Mouse (Mus musculus): ENCODE measurements around the gene Gm10320.

The Gm10320 gene

GRCm38 (mm10) chr13:98456398-98456797 is 35.4 kb downstream of the Gm10320 start:
- no peak for DNase-seq

DNA sequence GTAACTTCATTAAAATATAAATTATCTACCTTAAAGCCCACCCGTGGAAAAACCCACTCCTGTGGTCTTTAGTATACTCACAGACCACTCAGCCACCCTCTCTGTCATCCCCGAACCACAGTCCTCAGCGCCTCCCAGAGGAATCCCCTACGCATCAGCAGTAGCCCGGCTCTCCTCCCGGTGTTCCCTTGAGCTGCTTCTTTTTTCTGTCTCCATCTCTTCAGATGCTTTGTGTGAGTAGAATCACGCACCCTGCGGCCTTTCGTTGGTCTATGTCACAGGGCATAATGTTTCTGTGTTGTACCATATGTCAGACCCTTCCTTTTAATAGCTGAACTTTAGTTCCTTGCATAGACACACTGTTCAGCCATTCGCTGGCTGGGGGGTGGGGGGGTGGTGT is 36.2 kb downstream of the Gm10320 start:
- no peak for DNase-seq

DNA sequence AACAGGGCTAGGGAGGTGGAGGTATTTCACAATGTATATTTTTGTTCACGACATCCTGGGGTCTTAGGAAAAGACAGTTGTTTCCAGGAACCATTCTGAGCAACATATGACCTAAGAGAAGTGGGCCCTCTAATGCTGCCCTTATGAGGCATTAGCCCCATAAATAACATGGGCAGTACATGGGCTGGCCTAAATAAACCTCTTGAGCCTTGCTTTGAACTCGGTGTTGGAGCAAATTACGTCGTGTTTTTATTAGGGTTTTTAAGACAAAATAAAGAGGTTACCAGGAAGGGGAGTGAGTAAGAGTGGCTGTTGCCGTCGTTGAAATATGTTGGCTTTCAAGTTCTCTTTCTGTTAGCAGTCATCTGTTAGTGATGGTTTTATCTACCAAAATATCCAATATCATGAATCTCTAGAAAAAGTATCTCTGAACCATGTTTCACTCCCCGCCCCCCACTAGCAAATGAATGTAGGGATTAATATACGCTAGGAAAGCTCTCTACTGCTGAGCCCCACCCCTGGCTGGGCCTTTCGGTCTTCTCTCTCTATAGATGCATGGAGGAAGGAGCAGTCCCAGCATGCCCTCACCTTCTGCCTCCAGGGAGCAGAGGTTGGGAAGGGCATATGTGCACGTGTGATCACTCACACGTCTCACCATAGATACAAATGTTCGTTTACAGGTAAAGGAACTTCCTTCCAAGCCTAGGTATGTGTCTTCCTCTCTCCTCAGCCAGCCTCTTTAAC is 37.4 kb downstream of the Gm10320 start:
- DNase-seq: no peak

DNA sequence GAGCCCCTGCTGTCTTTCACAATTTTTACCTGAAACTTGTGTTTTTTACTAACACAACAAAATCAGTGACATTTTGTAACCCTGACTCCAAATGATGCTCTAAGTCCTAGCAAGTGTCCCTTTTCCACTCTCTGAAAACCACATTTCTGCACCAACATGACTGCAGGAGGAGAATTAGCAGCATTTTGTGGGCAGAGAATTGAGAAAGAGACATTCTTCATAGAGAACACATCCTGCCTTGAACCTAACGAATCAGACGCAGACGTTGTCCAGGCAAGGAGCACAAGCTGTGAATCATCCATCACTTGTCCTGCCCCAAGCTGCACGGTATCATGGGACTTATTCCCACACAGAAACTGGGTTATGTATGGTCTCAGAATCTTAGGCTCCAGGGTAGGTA is 38.7 kb downstream of the Gm10320 start:
- DNase-seq: no peak

- no peak for DNase-seq
Observed at GRCm38 (mm10) chr13:98448696-98449095, 43.1 kb downstream of the Gm10320 start.

DNA sequence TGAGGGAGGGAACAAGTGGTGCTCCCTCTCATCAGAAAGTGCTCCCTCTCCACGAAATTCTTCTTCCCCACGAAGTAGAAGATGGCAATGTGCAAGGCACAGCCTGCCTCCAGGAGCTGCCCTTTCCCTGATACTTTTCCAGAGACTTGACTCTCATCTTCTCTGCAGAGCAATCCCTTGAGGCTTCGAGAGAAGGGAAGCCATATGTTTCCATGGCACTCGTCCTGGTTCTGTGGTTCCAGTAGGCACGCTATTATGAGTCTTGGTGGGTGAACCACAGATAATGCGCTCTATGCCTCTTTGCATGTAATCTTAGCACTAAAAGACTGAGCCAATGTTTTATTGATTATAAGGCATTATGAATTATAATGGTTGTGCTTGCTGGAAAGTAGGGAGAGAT is 44.1 kb downstream of the Gm10320 start:
- no peak for DNase-seq

DNA sequence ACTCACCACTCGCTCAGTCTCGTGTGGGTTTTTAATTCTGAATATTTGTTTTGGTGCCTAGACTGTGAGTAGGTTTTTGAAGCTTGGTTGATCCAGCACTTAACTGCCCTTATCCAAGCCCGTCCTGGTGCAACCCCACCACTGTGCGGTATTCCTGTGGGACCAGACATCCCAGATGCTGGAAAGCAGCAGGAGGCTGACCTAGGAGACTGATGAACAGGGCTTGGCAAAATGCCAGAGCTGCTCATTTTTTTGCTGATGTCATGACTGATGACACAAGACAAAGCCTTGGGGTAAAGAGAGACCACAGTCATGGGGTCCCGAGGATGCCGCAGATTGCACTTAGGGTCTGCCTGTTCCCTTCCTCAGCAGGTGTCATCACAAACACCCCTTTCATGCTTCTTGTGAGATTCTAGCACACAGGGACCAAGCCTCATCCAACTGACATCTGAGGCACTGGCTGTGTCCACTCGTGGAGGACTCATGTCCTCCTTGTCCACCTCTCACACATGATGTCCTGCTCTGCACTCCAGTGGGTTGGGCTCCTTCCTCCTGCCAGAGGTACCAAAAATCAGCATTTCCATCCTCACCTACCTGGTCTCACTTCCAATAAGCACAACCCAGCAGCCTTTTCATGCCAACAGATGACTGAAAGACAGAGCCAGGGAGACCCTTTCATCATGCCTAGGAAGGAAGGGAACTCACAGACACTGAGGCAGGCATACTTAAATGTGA is 46.2 kb downstream of the Gm10320 start:
- DNase-seq: no peak

DNA sequence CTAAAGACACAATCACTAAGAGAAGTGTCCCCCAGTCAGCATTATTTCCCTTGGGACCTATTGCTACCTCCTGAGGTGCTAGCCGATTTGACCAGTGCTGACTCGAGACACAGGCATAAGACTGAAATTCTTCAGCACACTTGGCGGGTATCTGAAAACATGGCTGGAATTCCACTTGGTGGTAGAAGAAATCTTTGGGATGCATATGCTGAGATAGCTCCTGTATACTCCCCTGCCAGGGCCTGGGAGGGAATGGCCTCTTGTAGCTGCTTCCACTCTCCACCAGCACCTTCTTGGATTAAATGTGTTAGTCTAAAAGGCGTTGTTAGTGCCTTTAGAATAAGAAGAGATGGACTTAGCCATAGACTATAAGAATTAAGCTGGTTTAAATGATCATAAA is 50.8 kb downstream of the Gm10320 start:
- DNase-seq: no peak

DNA sequence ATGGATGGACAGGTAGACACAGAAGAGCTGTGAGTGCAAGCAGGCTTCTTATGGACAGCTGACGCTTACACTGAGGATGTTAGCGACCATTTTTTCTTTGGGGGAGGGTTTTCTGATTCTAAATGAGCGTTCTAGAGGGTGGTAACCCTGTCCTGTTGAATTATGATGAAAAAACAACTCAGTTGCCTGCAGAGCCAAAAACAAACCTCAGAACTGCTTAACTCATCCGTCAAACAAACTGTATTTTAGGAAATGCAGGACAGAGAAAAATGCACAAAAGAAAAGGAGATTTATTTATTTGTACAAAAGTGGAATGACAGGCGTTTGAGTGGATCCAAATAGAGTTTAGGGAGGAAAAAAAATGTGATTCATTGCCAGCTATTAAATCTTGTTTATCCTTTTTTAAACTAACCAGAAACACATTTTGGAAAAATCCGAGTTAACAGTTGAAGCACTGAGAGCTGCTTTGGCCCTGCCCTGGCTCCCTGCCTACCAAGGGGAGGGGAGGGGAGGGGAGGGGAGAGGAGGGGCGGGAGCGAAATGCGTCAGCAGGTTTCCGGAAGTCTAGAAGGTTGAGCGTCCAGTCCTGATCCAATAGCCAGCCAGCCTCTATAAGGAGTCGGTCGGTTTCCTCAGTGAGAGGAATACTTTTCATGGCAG is 51.4 kb downstream of the Gm10320 start:
- no peak for DNase-seq

Measured in kidney, adult 18-20 months (tissue).